Mouse (Mus musculus): ENCODE measurements around the gene Parm1. TPM values are rescaled to one million over a fixed set of nuclear protein-coding genes. Genes with fewer than 3 reads are reported as not detected.

Parm1 gene
- total RNA-seq, 2 experiments from 2014 or later: 13.1 to 19.9 TPM

DNA sequence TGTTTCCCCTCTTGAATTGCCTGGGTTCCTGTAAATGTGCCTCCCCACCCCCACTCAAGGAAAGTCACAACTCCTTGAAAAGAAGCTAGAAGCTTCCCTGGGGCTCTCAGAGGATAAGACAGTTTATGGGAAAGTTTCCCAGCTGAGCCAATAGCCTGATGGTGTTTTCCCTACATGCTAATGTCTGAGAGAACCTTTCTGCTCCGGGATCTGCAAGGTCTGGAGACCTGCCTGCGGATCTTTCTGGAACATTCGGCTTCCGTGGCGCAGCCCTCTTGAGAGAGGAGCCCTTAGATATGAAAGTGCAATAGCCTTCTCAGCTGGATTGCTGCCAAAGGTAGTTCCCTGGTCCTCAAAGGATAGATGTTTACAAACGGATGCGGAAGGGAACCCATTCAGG is 1.5 kb downstream of the Parm1 start:
- Histone ChIP-seq H3K27ac (peak overlapping the region; percentile 85; the same call in 1 of the 2 replicates), H3K4me3 (peak overlapping the region; percentile 80)
- TF ChIP-seq CTCF (IDR thresholded peaks at IDR 0.05): no peak
- intact Hi-C loops (cut with DNase I): loop anchor here (5.0 to 10.0 kb wide), 5 partner anchors 88 to 598 kb away; no protein-coding TSS in a partner anchor
- peak; percentile 39 for DNase-seq

GRCm38 (mm10) chr5:91519521-91519920 is 2.1 kb downstream of the Parm1 start:
- Histone ChIP-seq H3K4me3 (peak overlapping the region; percentile 80), H3K27ac (peak overlapping the region; percentile 85; the same call in 1 of the 2 replicates)
- no peak for TF ChIP-seq CTCF (IDR thresholded peaks at IDR 0.05)

GRCm38 (mm10) chr5:91532748-91533496 is 15.5 kb downstream of the Parm1 start:
- TF ChIP-seq CTCF (IDR thresholded peaks at IDR 0.05): no peak
- intact Hi-C loops (cut with DNase I): no loop called here

More at GRCm38 (mm10) chr5:91519521-91519920, 2.1 kb downstream of the Parm1 start:
- peak; percentile 39 for DNase-seq
- intact Hi-C loops (cut with DNase I): loop anchor here (5.0 to 10.0 kb wide), 5 partner anchors 88 to 598 kb away; no protein-coding TSS in a partner anchor

DNA sequence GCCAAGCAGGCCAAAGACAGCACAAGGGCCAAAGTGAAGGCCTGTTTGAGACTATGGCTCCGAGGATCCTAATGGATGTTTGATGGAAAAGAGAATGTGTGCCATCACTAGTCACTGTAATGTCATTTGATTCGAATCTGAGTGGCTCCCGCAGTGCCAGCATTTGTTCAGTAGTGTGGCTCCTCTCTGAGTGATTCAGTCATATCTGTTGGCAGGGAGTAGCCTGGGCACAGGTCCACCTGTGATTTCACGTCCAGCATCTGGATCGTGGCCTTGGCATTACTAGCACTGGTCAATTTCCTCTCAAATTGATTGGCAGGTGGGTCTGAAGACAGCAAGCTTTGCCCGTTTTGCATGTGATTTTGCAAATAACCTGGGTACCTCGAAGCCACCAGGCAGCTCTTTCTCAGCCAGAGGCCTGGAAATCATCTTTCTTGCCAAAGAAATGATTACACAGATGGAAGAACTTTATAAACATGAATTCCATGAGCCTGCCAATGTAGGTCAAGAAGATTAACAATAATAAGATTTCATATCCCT is 41.7 kb downstream of the Parm1 start:
- DNase-seq: peak; percentile 29
- intact Hi-C loops (cut with DNase I): no loop called here
- Histone ChIP-seq H3K27ac (no peak overlapping the region), H3K4me3 (no peak overlapping the region)
- no peak for TF ChIP-seq CTCF (IDR thresholded peaks at IDR 0.05)

More at GRCm38 (mm10) chr5:91532748-91533496, 15.5 kb downstream of the Parm1 start:
- no peak overlapping the region for H3K27ac ChIP-seq
- no peak for DNase-seq
- H3K4me3 ChIP-seq: no peak overlapping the region

DNA sequence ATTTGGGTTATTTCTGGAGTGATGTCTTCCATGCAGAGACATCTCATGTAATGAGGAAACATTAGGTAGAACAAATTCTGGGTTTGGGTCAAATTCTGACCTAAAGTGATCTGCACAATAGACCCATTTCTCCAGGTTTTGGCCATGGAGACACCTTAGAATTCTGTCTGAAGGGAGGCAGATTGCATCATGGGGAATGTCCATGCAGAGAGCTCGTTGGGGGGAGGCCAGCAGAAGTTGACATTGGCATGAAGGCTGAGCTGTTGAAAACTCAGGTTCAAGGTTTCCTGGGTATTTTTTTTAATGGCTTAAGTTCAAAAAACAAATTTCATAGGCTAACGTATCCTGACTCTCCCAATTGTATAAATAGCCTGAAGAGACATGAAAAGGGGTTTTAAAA is 42.3 kb downstream of the Parm1 start:
- intact Hi-C loops (cut with DNase I): no loop called here
- no peak for DNase-seq
- H3K4me3 ChIP-seq: no peak overlapping the region
- TF ChIP-seq CTCF (IDR thresholded peaks at IDR 0.05): no peak
- no peak overlapping the region for H3K27ac ChIP-seq

DNA sequence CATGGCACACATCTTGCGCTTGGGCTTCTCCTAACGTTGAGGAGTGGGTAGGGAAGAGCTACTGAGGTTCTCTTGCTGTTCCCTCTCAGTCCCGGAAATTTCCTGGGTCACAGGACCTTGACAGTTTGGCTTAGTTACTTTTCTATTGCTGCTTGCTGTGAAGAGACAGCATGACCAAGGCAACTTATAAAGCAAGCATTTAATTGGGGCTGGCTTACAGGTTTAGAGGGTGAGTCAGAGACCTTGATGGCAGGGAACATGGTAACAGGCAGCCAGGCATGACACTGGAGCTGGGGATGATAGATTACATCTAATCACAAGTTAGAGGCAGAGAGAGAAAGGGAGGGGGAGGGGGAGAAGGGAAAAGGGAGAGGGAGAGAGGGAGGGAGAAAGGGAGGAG is 44.0 kb downstream of the Parm1 start:
- no peak for DNase-seq
- intact Hi-C loops (cut with DNase I): no loop called here
- Histone ChIP-seq H3K27ac (peak overlapping the region; percentile 49; the same call in 1 of the 2 replicates), H3K4me3 (no peak overlapping the region)
- no peak for TF ChIP-seq CTCF (IDR thresholded peaks at IDR 0.05)

DNA sequence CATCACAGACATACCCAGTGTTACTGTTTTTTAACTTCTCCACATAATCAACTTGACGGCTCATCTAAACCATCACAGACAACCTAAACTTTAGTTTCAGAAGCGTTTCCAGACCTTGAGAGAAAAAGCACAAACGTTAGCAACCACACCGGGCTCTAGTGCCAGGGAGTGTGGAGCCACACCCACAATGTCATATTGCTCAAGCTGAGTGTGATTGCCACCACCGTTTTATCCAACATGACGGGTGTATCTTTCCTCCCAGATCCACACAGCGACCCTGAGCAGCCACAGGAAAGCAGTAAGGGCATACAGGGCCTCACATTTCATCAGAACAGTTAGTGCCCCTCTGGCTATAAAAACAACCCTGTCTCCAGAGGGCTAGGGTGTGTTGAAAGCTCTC is 45.1 kb downstream of the Parm1 start:
- H3K4me3 ChIP-seq: no peak overlapping the region
- peak overlapping the region; percentile 4 for H3K27ac ChIP-seq
- intact Hi-C loops (cut with DNase I): no loop called here
- DNase-seq: no peak
- no peak for TF ChIP-seq CTCF (IDR thresholded peaks at IDR 0.05)

- intact Hi-C loops (cut with DNase I): no loop called here
- DNase-seq: no peak
- no peak overlapping the region; the same call in 1 of the 2 replicates for H3K27ac ChIP-seq
- TF ChIP-seq CTCF (IDR thresholded peaks at IDR 0.05): no peak
- no peak overlapping the region for H3K4me3 ChIP-seq
These were observed 46.6 kb downstream of the Parm1 start for GRCm38 (mm10) chr5:91564054-91564453.

GRCm38 (mm10) chr5:91565458-91565857 is 48.0 kb downstream of the Parm1 start:
- Histone ChIP-seq H3K27ac (no peak overlapping the region), H3K4me3 (no peak overlapping the region)
- no peak for DNase-seq
- TF ChIP-seq CTCF (IDR thresholded peaks at IDR 0.05): no peak
- intact Hi-C loops (cut with DNase I): no loop called here

GRCm38 (mm10) chr5:91566591-91566990 is 49.2 kb downstream of the Parm1 start:
- peak; percentile 34 for DNase-seq
- Histone ChIP-seq H3K27ac (peak overlapping the region; percentile 63), H3K4me3 (no peak overlapping the region)
- intact Hi-C loops (cut with DNase I): no loop called here
- TF ChIP-seq CTCF (IDR thresholded peaks at IDR 0.05): no peak

GRCm38 (mm10) chr5:91574211-91574610 is 56.8 kb downstream of the Parm1 start:
- Histone ChIP-seq H3K27ac (no peak overlapping the region), H3K4me3 (no peak overlapping the region)
- TF ChIP-seq CTCF (IDR thresholded peaks at IDR 0.05): no peak
- intact Hi-C loops (cut with DNase I): no loop called here
- DNase-seq: no peak

- TF ChIP-seq CTCF (IDR thresholded peaks at IDR 0.05): no peak
- intact Hi-C loops (cut with DNase I): no loop called here
- Histone ChIP-seq H3K4me3 (no peak overlapping the region), H3K27ac (no peak overlapping the region)
- peak; percentile 38 for DNase-seq
These were observed 61.5 kb downstream of the Parm1 start for GRCm38 (mm10) chr5:91578924-91579323.

- DNase-seq: no peak
- no peak overlapping the region for H3K27ac ChIP-seq
- no peak for TF ChIP-seq CTCF (IDR thresholded peaks at IDR 0.05)
- intact Hi-C loops (cut with DNase I): no loop called here
- H3K4me3 ChIP-seq: no peak overlapping the region
These were observed 64.4 kb downstream of the Parm1 start for GRCm38 (mm10) chr5:91581799-91582198.

Measured in gastrocnemius, adult 2 months (tissue).